Mouse (Mus musculus) lung, embryonic 14.5 days (tissue): ENCODE results near the gene Edil3. TPM values are rescaled to one million over a fixed set of nuclear protein-coding genes. Genes with fewer than 3 reads are reported as not detected.
A peak's percentile ranks its signal among the peaks of the same experiment; 100 is the strongest.

Source experiments
- ATAC-seq: fragments of 200-750 bp; cut with Nextera tagmentation; 2 replicates; pipeline ENCODE4 v1.8.0; 2017; ENCODE audit warnings: mild to moderate bottlenecking, moderate TSS enrichment, moderate library complexity; ENCODE audit not compliant: insufficient read depth
- DNase-seq: peaks from one replicate; pipeline ENCODE4 v3.0.0-alpha.2; 2015
- H3K27ac ChIP-seq: fragments of 300-500 bp; sonication (generic); 2 replicates; pipeline ENCODE4 v1.5.1; 2014; ENCODE audit warnings: low read depth, mild to moderate bottlenecking, moderate library complexity
- H3K27me3 ChIP-seq: fragments of 300-500 bp; sonication (generic); 2 replicates; pipeline ENCODE4 v1.6.1; 2014; ENCODE audit warnings: low read length, control low read depth; ENCODE audit not compliant: insufficient read depth
- H3K36me3 ChIP-seq: fragments of 300-500 bp; sonication (generic); 2 replicates; pipeline ENCODE4 v1.6.1; 2014; ENCODE audit warnings: control low read depth; ENCODE audit not compliant: insufficient read depth
- H3K4me1 ChIP-seq: fragments of 300-500 bp; sonication (generic); 2 replicates; pipeline ENCODE4 v1.6.1; 2014; ENCODE audit warnings: antibody characterized with exemption, control low read depth; ENCODE audit not compliant: insufficient read depth
- H3K4me2 ChIP-seq: fragments of 300-500 bp; sonication (generic); 2 replicates; pipeline ENCODE4 v1.6.1; 2014; ENCODE audit warnings: mild to moderate bottlenecking
- H3K4me3 ChIP-seq: fragments of 300-500 bp; sonication (generic); 2 replicates; pipeline ENCODE4 v1.5.1; 2014; ENCODE audit warnings: low read depth, low read length
- H3K9ac ChIP-seq: fragments of 300-500 bp; sonication (generic); 2 replicates; pipeline ENCODE4 v1.6.1; 2014
- H3K9me3 ChIP-seq: fragments of 300-500 bp; sonication (generic); 2 replicates; pipeline ENCODE4 v1.6.1; 2016; ENCODE audit warnings: low read depth, low read length, control low read depth
- CTCF ChIP-seq: IDR thresholded peaks from 2 replicates; pipeline ENCODE4 v1.5.1; 2016; ENCODE audit warnings: antibody characterized with exemption, low read depth
- WGBS: fragments of 180-500 bp; shearing (Covaris S2); extraction: QIAGEN DNeasy Blood & Tissue Kit; methylation state at CpG from one replicate; pipeline ENCODE4 v1.1.7; 2014; 5-methylcytosine and 5-hydroxymethylcytosine counted together
- polyA plus RNA-seq: library from polyadenylated mRNA; unstranded; fragments of >200 nt; fragmentation: Nextera tagmentation; extraction: Ambion mirVana; gene quantifications from 2 replicates; pipeline ENCODE4 v1.2.1, GENCODE M21; 2014

Gene Edil3
- 8.9 and 9.7 TPM in 2 replicates for polyA plus RNA-seq

DNA sequence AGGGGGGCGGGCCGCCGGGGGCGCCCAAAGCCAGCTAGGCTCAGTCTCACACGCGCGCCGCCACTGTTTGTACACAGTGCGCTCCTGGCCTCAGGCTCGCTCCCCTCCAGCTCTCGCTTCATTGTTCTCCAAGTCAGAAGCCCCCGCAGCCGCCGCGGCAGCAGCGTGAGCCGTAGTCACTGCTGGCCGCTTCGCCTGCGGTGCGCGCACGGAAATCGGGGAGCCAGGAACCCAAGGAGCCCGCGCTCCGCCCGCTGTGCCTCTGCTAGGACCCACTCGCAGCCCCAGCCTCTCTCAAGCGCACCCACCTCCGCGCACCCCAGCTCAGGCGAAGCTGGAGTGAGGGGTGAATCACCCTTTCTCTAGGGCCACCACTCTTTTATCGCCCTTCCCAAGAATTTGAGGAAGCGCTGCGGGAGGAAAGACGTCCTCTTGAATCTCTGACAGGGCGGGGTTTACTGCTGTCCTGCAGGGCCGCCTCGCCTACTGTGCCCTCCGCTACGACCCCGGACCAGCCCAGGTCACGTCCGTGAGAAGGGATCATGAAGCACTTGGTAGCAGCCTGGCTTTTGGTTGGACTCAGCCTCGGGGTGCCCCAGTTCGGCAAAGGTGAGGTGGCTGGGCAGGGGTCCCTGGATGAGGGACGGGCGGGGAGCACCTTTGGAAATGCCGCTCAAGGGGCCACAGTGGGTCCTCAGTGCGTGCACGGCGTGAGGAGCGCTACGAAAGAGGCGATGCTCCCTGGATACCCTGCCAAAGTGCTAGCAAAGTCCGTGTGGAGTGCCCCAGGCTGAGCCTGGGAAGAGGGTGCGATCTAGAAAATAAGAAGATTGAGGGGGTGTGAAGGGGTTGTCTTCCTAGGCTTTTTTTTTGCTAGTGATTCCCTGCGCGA is at the start of gene Edil3:
TSS of gene Edil3 (plus strand) at position 33 of the 892 bp plus-strand sequence.
- ATAC-seq (peak; percentile 91), DNase-seq (peak; percentile 77)
- H3K4me3 ChIP-seq, result peak within 1 kb of the TSS; percentile 64
- peak within 1 kb of the TSS; percentile 70 for H3K9ac ChIP-seq
- under 1% methylated on average over 60 of the region's 60 CpGs for WGBS
- no peaks in the 10 kb centered on the region for H3K9me3 ChIP-seq
- TF ChIP-seq CTCF, result no peak
- no peaks in the 10 kb centered on the region for H3K4me1 ChIP-seq
- H3K27me3 ChIP-seq, result peaks cover 3% of the 10 kb centered on the region; the same call in 1 of the 2 replicates
- peak within 1 kb of the TSS; percentile 98 for H3K4me2 ChIP-seq
- H3K27ac ChIP-seq, result no peak within 1 kb of the TSS
- no peaks in the 10 kb centered on the region for H3K36me3 ChIP-seq

DNA sequence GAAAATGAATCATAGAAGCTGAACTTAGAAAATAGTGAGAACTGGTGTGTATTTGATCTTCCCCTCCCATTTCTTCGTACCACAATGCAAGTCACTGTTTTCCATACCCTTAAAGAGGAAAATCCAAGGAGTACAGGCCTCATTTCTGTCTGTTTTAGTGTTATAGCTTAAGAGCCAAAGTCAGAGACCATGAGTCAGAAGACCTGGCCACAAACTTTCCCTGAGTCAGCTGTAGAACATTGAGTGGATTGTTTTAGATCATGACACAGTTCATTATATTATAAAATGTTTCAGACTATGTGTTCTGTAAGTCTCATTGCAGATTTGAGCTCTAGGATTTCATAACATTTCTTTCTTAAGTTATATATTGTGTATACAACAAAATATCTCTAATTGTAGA is 22.1 kb upstream of the Edil3 start:
- no peak overlapping the region for H3K9ac ChIP-seq
- H3K27me3 ChIP-seq, result no peaks in the 10 kb centered on the region
- TF ChIP-seq CTCF, result no peak
- no peak overlapping the region for H3K4me2 ChIP-seq
- DNase-seq (no peak), ATAC-seq (no peak)
- no peaks in the 10 kb centered on the region for H3K9me3 ChIP-seq
- H3K4me3 ChIP-seq, result no peak overlapping the region
- H3K4me1 ChIP-seq, result no peaks in the 10 kb centered on the region
- H3K27ac ChIP-seq, result no peak overlapping the region
- H3K36me3 ChIP-seq, result no peaks in the 10 kb centered on the region
- WGBS, result 75% methylated on average over 1 of the region's 1 CpGs

DNA sequence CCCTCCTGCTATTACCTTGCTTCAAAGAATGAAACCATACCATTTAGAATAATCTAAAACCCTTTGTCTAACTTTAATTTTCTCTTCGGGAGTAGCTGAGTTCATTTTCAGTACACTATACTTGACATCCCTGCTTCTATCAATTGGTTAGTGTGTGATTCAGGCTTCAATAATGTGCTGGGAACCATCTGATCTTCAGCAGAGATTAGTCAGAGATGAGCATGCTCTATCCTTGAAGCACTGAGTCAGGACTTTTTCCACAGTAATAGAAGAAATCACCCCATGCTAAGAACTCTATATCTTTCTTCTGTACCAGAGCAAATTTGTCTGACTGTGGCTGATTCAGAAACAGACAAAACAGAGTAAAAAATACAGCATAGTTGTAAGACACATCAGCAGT is 20.3 kb upstream of the Edil3 start:
- TF ChIP-seq CTCF, result no peak
- no peak overlapping the region for H3K27ac ChIP-seq
- no peak overlapping the region for H3K9ac ChIP-seq
- H3K4me2 ChIP-seq, result no peak overlapping the region
- no peaks in the 10 kb centered on the region for H3K36me3 ChIP-seq
- H3K4me3 ChIP-seq, result no peak overlapping the region
- DNase-seq (no peak), ATAC-seq (no peak)
- no peaks in the 10 kb centered on the region for H3K9me3 ChIP-seq
- 83% methylated on average over 1 of the region's 1 CpGs for WGBS
- no peaks in the 10 kb centered on the region for H3K27me3 ChIP-seq
- H3K4me1 ChIP-seq, result no peaks in the 10 kb centered on the region

DNA sequence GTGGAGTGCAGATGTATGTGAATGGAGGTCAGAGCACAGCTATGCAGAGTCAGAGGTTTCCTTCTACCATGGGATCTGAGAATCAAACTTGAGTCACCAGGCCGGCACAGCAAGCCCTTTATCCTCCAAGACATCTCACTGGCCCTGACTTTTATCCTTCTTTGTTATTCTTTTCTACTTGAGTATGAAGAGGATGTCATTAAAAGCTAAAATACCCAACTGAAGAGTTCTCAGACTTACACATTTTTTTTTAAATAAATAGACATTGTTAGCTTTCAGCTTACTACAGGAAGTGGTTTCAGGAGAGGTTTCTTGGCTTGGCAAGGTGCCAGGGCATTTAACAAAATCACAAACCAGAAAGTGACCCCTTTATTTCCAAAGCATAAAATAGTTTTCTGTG is 15.4 kb upstream of the Edil3 start:
- WGBS, result 3% methylated on average over 1 of the region's 1 CpGs
- ATAC-seq (peak; percentile 86), DNase-seq (peak; percentile 78)
- Histone ChIP-seq H3K36me3 (no peaks in the 10 kb centered on the region), H3K27me3 (no peaks in the 10 kb centered on the region), H3K9me3 (no peaks in the 10 kb centered on the region), H3K4me3 (no peak overlapping the region), H3K4me2 (no peak overlapping the region), H3K4me1 (no peaks in the 10 kb centered on the region), H3K9ac (no peak overlapping the region), H3K27ac (no peak overlapping the region)
- no peak for TF ChIP-seq CTCF

DNA sequence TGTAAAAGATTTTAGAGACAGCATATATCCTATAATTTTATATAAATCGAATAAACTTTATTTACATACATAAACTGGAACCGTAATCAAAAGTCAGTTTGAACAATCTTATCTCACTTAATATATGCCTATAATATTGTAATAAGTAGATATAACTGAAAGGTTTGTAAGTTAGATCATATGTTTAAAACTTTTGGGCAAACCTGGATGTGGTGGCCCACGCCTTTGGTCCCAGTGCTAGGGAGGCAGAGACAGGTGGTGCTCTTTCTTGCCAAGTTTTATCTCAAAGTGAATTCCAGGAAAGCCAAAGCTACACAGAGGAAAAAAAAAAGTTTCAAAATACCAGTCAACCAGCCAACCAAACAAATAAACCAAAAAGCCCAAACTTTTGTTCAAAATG is 15.0 kb upstream of the Edil3 start:
- H3K36me3 ChIP-seq, result no peaks in the 10 kb centered on the region
- H3K9me3 ChIP-seq, result no peaks in the 10 kb centered on the region
- no peak overlapping the region for H3K4me3 ChIP-seq
- H3K4me2 ChIP-seq, result no peak overlapping the region
- no peak overlapping the region for H3K9ac ChIP-seq
- ATAC-seq, result peak; percentile 38; the same call in 1 of the 2 replicates
- no peak for DNase-seq
- no peaks in the 10 kb centered on the region for H3K4me1 ChIP-seq
- TF ChIP-seq CTCF, result no peak
- no peak overlapping the region for H3K27ac ChIP-seq
- WGBS, result 71% methylated on average over 3 of the region's 3 CpGs
- H3K27me3 ChIP-seq, result no peaks in the 10 kb centered on the region

DNA sequence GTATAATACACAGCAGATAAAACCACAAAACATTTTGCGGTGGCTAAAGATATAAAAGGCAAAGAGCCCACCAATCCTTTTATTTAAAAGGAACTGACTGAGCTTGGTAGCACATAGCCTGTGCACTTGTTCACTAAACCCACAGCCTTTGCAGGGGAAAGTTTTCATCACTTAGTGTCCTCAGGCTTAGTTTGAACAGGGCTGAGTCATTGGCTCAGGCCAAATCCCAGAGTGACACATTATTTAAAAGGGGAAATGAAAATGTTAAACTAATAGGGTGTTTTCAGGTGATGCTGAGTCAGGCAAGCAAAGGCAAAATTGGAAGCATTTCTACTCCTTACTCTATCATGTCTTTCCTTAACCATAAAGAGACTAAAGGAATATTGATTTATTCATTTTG is 11.2 kb upstream of the Edil3 start:
- Histone ChIP-seq H3K4me2 (no peak overlapping the region), H3K4me1 (no peaks in the 10 kb centered on the region), H3K27ac (no peak overlapping the region), H3K9me3 (no peaks in the 10 kb centered on the region), H3K27me3 (no peaks in the 10 kb centered on the region), H3K4me3 (no peak overlapping the region), H3K36me3 (no peaks in the 10 kb centered on the region), H3K9ac (no peak overlapping the region)
- no peak for DNase-seq
- no peak for ATAC-seq
- WGBS, result 97% methylated on average over 1 of the region's 1 CpGs
- TF ChIP-seq CTCF, result no peak

DNA sequence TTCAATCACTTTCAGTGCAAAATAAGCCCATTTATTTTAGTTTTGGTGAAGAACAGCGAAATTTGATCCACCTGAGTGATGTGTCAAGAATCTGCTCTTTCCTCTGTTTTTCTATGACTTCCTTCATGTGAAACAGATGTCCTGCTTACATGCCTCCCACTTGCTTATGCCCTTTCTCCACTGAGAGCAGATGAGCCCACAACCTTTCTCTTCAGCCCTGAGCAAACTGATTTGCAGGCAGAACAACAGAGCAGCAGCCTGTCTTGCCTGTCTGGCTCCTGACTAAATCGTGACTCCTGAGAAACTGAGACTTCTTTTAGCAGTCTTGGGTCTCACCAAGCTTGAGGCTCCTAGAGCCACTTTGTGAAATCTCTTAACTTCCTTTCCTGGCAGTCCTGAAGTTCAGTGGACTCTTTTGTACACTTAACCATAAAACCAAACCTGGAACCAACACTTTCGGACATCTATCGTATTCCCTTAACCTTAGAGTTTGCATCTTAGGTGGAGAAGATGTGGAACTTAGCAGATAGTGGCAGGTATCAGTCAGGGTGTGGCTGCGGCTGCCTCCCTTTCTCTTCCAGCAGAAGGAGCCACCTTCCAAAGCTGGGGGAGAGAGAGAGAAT is 475 bp upstream of the Edil3 start:
- 0 out of 2 replicates have a peak, but pooled peaks have one; percentile 4 for ATAC-seq
- Histone ChIP-seq H3K4me3 (peak overlapping the region; percentile 64), H3K9ac (no peak overlapping the region), H3K4me2 (peak overlapping the region; percentile 98), H3K36me3 (no peaks in the 10 kb centered on the region), H3K27me3 (peaks cover 3% of the 10 kb centered on the region; the same call in 1 of the 2 replicates), H3K9me3 (no peaks in the 10 kb centered on the region), H3K27ac (no peak overlapping the region), H3K4me1 (no peaks in the 10 kb centered on the region)
- WGBS, result 18% methylated on average over 5 of the region's 5 CpGs
- no peak for TF ChIP-seq CTCF
- DNase-seq, result peak; percentile 3
